Mouse (Mus musculus): ENCODE results near the gene Cend1. TPM values are rescaled to one million over a fixed set of nuclear protein-coding genes. Genes with fewer than 3 reads are reported as not detected.
A peak's percentile ranks its signal among the peaks of the same experiment; 100 is the strongest.

Cend1 gene
- total RNA-seq (2021) = under 1 TPM; 0.47 to 0.82 TPM
- long read RNA-seq, experiment 1 = 0 reads
- long read RNA-seq, experiment 2 = 0 reads

DNA sequence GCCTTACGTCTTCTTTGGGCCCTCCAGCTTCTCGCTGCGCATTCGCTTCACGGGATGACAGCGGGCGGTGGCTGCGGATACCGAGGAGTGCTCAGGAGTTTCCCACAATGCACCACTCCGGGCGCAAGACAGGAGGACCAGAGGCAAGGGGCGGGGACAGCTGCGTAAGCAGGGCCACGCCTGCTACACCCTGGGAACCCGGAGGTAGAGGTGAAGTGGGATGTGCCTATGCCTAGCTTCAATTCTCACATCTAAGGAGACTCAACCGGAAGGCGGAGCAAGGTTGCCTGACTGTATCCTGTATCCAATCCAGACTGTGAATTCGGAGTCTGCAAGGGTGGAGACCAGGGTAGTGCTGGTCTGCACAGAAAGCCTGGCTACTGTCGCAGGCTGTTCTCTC is at the start of gene Cend1:
Gene Cend1, minus strand, starts transcription at position 182 of the 400 bp plus-strand sequence.
- intact Hi-C loops (cut with DNase I; ENCODE audit: low total_unique reads) = no loop called here
- DNase-seq = no peak

- DNase-seq = no peak
- intact Hi-C loops (cut with DNase I; ENCODE audit: low total_unique reads) = no loop called here
Observed at GRCm38 (mm10) chr7:141478270-141478748, 49.0 kb upstream of the Cend1 start.

- intact Hi-C loops (cut with DNase I; ENCODE audit: low total_unique reads) = no loop called here
- DNase-seq = no peak
Observed at GRCm38 (mm10) chr7:141477578-141478269, 48.4 kb upstream of the Cend1 start.

DNA sequence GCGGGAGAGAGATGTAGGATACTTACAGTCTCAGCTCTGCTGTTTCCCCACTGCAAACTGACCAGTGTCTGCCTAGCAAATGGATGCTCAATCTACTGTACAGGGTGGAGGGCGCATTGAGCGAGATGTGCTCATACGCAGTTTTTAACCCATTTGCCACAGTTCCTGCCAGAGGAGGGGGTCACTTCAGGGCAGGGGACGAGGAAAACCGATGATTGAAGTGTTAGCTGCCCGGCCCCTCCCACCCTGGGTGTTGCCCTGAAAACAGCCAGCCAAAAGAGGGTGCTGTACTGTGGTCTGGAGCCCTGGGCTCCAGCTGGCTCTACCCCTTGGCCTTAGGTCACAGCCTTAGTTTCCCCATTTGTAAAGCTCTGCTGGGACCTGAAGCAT is 47.7 kb upstream of the Cend1 start:
- intact Hi-C loops (cut with DNase I; ENCODE audit: low total_unique reads) = no loop called here
- no peak for DNase-seq

DNA sequence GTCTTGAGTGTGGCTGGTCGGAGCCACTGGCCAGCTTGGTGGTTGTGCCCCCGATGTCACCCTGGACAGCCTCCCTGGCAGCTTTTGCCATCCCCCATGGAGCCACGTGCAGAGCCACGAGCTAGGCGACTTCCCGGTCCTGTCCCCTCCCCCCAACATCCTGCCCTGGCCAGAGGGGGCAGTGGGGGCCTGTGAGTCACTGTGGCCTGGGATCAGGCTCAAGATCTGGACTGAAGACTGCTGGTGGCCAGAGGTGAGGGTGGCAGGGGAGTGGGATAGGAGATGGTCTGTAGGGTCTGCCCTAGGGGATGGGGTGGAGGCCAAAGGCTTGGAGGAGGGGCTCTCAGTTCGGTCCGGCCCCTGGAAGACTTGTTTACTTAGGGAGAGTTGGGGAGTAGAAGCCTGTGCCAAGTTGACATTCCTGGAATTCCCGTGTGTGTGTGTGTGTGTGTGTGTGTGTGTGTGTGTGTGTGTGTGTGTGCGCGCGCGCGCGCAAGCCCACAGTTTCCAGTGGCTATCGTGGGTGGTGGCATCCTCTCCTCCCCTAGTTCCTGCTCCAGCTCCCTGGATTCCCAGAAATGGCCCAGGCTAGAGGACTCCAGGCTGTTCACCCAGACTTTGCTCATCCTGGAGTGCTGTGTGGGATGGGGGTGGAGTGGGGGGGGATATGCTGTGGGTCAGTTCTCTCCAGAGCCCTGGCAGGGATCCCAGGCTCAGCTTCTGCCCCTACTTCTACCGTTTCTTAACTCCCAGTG is 47.1 kb upstream of the Cend1 start:
- DNase-seq = peak; percentile 86
- intact Hi-C loops (cut with DNase I; ENCODE audit: low total_unique reads) = no loop called here

- intact Hi-C loops (cut with DNase I; ENCODE audit: low total_unique reads) = no loop called here
- DNase-seq = no peak
Observed at GRCm38 (mm10) chr7:141475805-141476158, 46.5 kb upstream of the Cend1 start.

DNA sequence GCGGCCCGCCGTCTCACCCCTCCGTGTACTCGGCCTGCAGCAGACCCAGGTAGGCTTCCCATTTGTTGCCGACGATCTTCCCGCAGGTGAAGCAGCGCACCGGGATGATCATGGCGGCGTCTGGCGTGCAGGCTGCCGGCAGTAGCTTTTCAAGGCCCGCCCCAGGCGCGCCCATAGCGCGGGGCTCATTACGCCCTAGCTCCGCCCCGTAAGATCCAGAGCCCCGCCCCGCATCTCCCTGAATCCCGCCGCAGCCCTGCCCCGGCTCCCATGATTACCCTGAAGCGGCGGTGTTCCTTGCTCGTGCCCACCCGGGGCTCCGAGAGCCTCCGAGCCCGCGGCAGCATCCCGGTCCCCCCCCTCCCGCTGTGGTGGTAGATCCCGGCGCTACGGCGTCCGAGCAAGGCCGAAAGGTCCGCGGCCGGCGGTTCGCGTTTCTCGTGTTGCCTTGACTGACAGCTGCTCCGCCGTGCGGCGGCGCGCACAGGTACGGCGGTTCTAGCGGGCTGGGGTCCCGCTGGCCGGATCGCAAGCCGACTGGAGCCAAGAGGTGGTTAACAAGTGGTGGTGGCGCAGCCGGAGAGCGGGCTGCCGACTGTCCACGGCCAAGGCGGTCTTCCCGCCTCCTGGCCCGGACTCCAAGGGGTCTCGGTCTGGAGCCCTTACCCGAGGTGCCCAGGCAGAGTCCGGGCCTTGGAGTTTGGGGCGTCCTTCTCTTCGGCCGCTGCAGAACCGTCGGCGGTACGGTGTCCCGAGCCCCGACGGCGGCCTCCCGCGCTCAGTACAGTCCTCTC is 45.9 kb upstream of the Cend1 start, which contains the start of the genes Polr2l and Tspan4:
Gene Polr2l, minus strand, starts transcription at position 122 of the 794 bp plus-strand sequence.
Gene Tspan4, plus strand, starts transcription at position 230 of the 794 bp plus-strand sequence.
- DNase-seq = peak; percentile 83
- intact Hi-C loops (cut with DNase I; ENCODE audit: low total_unique reads) = no loop called here

DNA sequence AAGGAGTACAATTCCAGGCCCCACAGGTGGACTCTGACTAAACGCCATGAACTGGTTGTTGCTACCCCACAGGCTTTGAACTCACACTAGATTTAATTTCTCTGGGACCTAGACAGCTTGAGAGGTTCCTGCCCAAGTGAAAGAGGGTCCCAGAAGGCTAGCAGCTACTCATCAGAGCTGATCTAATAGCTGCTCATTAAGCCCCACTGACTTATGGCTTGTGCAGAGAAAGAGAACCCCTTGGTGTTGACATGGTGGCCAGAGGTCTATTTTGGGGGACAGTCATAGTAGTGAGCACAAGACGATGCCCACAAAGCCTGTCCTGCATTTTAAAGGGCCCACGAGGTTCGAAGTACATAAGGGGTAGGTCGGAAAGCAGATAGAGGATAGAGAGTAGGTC is 44.9 kb upstream of the Cend1 start:
- no peak for DNase-seq
- intact Hi-C loops (cut with DNase I; ENCODE audit: low total_unique reads) = no loop called here

- no peak for DNase-seq
- intact Hi-C loops (cut with DNase I; ENCODE audit: low total_unique reads) = no loop called here
Observed at GRCm38 (mm10) chr7:141472763-141473162, 43.5 kb upstream of the Cend1 start.

DNA sequence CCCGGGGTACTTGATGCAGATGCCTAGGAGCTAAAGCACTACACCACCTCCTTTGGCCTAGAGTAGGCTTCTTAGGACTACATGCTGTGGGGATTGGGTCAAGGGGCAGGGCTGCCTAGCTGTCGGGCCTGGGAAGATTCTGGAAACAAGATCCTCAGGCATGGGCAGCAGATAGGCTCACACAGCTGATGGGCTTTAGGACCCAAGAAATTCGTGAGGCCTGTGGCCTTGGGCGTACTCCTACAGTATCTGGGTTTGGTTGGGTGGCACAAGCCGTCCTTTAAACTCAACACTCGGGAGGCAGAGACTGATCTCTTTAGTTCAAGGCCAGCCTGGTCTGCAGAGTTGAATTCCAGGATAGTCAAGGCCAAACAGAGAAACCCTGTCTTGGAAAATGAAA is 42.9 kb upstream of the Cend1 start:
- intact Hi-C loops (cut with DNase I; ENCODE audit: low total_unique reads) = no loop called here
- no peak for DNase-seq

DNA sequence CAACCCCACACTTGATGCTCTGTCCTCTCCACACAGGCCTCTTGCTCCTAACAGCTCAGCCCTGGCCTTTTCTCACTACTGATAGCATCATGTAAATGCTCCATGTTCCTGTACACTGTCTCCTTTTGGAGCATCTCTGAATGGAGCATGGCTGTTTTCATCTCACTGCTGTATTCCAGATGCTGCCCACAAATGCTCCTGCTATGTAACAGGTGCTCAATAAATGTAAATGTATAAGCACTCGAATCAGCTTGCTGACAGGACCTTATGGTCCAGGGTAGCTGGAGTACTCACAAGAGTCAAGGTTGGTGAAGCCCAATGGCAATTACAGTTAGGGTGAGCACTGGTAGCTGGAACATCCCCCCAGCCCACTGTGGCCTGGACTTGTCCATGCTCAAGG is 41.9 kb upstream of the Cend1 start:
- intact Hi-C loops (cut with DNase I; ENCODE audit: low total_unique reads) = no loop called here
- no peak for DNase-seq

- DNase-seq = no peak
- intact Hi-C loops (cut with DNase I; ENCODE audit: low total_unique reads) = no loop called here
Observed at GRCm38 (mm10) chr7:141470637-141470944, 41.3 kb upstream of the Cend1 start.

GRCm38 (mm10) chr7:141469901-141470636 is 40.8 kb upstream of the Cend1 start:
- DNase-seq = no peak
- intact Hi-C loops (cut with DNase I; ENCODE audit: low total_unique reads) = no loop called here

GRCm38 (mm10) chr7:141469352-141469751 is 40.1 kb upstream of the Cend1 start:
- intact Hi-C loops (cut with DNase I; ENCODE audit: low total_unique reads) = no loop called here
- no peak for DNase-seq

- peak; percentile 63 for DNase-seq
Observed at GRCm38 (mm10) chr7:141468522-141469211, 39.4 kb upstream of the Cend1 start.

GRCm38 (mm10) chr7:141468164-141468521 is 38.9 kb upstream of the Cend1 start:
- intact Hi-C loops (cut with DNase I; ENCODE audit: low total_unique reads) = no loop called here
- DNase-seq = no peak

More at GRCm38 (mm10) chr7:141468522-141469211, 39.4 kb upstream of the Cend1 start:
- intact Hi-C loops (cut with DNase I; ENCODE audit: low total_unique reads) = no loop called here

DNA sequence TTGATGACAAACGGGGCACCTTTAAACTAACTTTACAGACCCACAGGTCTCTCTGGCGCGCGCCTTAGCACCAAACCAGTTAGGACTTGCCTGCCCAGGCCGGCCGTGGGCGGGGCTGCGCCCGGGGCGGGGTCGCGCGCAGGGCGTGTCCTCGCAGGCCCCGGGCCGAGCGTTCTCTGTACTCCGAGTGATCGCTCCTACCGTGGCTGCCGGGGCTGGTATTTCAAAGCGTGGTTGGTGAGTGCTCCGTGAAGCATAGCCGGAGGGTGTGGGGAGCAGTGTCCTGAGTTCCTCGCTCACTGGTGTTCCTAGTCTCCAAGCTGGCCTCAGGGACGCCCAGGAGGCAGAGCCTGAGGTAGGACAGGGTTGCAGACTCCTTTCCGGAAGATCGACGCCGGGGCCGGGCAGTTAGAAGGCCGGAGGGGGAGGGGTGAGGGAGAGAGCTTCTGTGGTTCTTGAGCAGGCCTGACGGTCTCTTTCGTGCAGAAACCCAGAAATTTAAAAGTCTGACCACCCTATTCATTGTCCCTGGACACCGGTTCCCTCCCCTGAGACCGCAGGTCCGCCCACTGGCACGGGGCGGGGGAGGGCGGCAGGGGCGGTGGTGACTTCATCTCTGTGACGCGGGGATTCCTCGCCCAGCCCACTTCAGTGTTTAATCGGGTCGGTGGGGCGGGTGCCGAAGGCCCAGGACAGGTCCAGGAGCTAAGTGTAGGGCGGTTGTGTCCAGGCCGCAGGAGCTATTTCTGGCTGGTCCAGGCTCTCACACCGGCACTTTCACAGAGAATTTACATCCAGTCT is 38.1 kb upstream of the Cend1 start, which contains the start of gene Cd151:
Gene Cd151, plus strand, starts transcription at position 163 of the 801 bp plus-strand sequence.
- intact Hi-C loops (cut with DNase I; ENCODE audit: low total_unique reads) = no loop called here
- DNase-seq = peak; percentile 91

DNA sequence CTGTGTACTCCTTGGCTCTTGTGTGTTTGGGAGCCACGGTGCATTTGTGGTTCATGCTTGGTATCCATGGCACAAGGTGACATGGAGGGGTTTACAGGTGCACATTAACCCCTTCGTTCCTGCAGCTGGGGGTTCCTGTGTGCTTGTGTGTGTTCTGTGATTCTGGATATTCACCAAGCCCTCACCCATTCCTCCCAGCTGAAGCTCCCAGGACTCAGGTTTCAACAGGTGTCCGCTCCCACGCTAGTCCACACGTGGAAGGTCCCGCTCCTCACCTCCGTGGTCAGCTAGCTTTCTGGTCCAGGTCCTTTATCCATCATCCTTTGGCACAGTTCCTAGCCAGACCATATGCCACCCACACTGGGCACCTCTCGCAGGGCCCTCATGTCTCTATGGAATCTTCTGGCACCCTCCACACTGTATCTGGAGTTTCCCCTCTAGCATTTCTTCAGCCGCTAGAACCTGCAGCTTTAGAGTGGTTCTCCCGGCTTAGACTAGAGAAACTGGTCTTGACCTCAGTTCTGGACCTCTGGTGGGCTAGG is 37.4 kb upstream of the Cend1 start:
- intact Hi-C loops (cut with DNase I; ENCODE audit: low total_unique reads) = no loop called here

More for the DNA sequence above, 37.4 kb upstream of the Cend1 start:
- DNase-seq = peak; percentile 4
